Mouse (Mus musculus) testis, adult 2 months (tissue): ENCODE results near the gene Papola. TPM values are rescaled to one million over a fixed set of nuclear protein-coding genes. Genes with fewer than 3 reads are reported as not detected.
A peak's percentile ranks its signal among the peaks of the same experiment; 100 is the strongest.

Experiments
- H3K27ac ChIP-seq: fragments of 200-500 bp; 2 replicates; pipeline ENCODE4 v1.5.1; 2012; ENCODE audit warnings: low read depth, low read length; ENCODE audit not compliant: control insufficient read depth, insufficient read depth
- H3K27me3 ChIP-seq: fragments of 200-500 bp; 2 replicates; pipeline ENCODE4 v1.6.1; 2012; ENCODE audit warnings: mild to moderate bottlenecking, low read length, moderate library complexity; ENCODE audit not compliant: control insufficient read depth, insufficient read depth
- H3K36me3 ChIP-seq: fragments of 200-500 bp; 2 replicates; pipeline ENCODE4 v1.6.1; 2012; ENCODE audit warnings: mild to moderate bottlenecking, low read length; ENCODE audit not compliant: control insufficient read depth, insufficient read depth
- H3K4me1 ChIP-seq: fragments of 200-500 bp; 2 replicates; pipeline ENCODE4 v1.6.1; 2012; ENCODE audit warnings: low read length; ENCODE audit not compliant: control insufficient read depth, insufficient read depth
- H3K4me3 ChIP-seq: fragments of 200-500 bp; 2 replicates; pipeline ENCODE4 v1.5.1; 2012; ENCODE audit warnings: low read depth, mild to moderate bottlenecking, low read length, moderate library complexity, mixed read lengths; ENCODE audit not compliant: control insufficient read depth
- CTCF ChIP-seq: fragments of 200-500 bp; IDR thresholded peaks from 2 replicates; pipeline ENCODE4 v1.5.1; 2012; ENCODE audit warnings: low read depth, mild to moderate bottlenecking, inconsistent platforms, low read length, moderate library complexity; ENCODE audit not compliant: control insufficient read depth, insufficient read depth, insufficient replicate concordance
- POLR2A ChIP-seq: fragments of 200-500 bp; IDR thresholded peaks from 2 replicates; pipeline ENCODE4 v1.6.1; 2012; ENCODE audit warnings: low read depth, mild to moderate bottlenecking, inconsistent platforms, low read length, moderate library complexity; ENCODE audit not compliant: control insufficient read depth
- polyA plus RNA-seq: library from polyadenylated mRNA; depleted of rRNA; stranded (reverse); fragments of >200 nt; gene quantifications from 2 replicates; pipeline ENCODE4 v1.2.3, GENCODE M21; 2012

Papola gene
- polyA plus RNA-seq, 1 experiment, result 70.6 TPM

DNA sequence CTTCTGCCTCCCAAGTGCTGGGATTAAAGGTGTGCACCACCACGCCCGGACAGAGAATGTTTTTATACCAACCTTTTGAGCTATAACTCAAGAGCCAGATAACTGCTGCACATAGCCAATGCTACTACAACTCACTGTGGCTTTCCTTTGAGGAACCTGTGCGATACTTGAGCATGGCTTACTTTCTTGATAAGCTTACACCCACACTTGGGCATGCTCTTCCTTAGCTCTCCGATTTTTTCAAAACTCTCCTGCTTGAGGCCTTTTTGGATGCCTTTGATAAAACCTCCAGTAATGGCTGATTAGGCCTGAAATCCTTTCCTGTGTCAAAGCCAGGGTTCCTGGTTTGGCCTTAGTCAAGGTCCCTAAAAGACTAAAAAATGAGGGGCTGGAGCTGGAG lies 6.8 kb upstream of the Papola start:
- Histone ChIP-seq H3K36me3 (no peaks in the 10 kb centered on the region), H3K27ac (no peak overlapping the region), H3K4me1 (no peaks in the 10 kb centered on the region), H3K27me3 (no peaks in the 10 kb centered on the region), H3K4me3 (no peak overlapping the region)
- TF ChIP-seq POLR2A (no peak), CTCF (no peak)

DNA sequence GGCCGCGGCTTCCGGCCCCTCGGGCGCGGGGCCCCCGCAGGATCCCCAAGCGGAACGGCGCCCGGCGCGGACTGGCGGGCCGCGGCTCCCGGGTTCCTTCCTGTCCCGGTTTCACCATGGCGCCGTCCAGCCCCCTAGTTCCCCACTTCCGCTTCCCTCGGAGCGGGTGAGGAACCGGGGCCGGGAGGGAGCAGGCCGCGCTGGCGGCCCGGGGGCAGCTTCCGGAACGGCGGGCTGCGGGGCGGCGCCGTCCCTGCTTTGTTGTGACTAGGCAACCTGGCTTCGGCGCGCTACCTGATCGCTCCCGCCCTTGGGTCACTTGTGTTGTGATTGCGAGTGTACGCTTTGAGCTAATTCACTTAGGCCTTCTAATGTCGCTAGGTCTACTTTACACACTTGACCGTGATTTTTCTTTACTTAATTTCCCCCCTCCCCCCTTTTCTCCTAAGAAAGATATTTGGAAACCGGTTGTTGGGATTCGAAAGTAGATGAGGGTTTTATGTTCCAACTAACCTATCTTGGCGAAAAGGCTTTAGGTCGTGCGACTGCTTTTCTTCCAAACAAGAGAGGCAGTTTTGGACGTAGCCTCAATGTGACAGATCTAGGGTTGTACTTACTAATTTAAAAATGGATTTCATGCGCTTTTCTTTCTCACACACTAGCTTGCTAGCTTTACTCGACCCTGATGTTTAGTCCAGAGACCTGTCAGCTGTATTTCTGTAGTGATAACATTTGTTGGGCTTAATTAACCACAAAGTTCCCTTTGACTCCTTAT lies 693 bp downstream of the Papola start:
- peak overlapping the region; percentile 93 for H3K4me3 ChIP-seq
- peaks cover 10% of the 10 kb centered on the region for H3K4me1 ChIP-seq
- H3K27ac ChIP-seq, result peak overlapping the region; percentile 95
- TF ChIP-seq POLR2A, result no peak; the same call in none of the 2 replicates
- TF ChIP-seq CTCF, result no peak
- no peaks in the 10 kb centered on the region for H3K36me3 ChIP-seq
- no peaks in the 10 kb centered on the region for H3K27me3 ChIP-seq

DNA sequence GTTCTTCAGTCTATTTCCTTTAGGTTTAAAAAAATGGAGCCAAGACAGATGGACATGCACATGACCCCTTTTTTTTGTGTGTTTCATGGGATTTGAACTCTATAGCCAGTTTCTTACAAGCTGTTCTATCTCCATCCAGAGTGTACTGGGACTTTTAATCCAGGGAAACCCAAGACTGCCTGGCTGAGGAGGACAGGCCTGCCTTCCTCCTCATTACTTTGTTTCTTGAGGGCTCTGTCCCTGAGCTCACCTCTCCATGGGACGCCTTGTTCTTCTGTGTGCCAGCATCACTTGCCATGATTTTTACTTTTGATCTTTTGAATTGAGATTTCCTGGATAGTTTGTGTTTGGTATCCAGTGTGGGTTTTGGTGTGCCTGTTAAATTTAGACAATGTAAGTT lies 1.6 kb downstream of the Papola start:
- Histone ChIP-seq H3K36me3 (no peaks in the 10 kb centered on the region), H3K4me1 (peaks cover 10% of the 10 kb centered on the region), H3K27me3 (no peaks in the 10 kb centered on the region), H3K4me3 (peak overlapping the region; percentile 72), H3K27ac (0 out of 2 replicates have a peak overlapping the region, but pooled peaks have one; percentile 8)
- TF ChIP-seq CTCF (no peak), POLR2A (no peak)

DNA sequence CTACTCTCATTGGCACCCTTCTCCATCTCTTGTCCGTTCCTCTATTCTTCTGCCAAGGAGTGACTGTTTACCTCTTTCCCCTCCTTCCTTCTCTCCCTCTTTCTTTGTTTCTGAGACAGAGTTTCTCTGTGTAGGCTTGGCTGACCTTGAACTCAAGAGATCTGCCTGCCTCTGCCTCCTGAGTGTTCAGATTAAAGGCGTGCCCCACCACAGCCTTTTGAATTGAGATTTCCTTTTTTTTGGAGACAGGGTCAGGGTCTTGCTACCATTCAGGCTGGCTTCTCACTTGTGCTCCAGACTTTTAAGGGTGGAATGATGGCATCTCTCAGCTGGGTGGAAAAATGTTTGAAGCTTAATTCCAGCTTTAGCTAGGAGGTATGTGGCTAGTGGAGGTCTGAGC lies 3.1 kb downstream of the Papola start:
- Histone ChIP-seq H3K4me3 (no peak overlapping the region), H3K27ac (no peak overlapping the region), H3K36me3 (no peaks in the 10 kb centered on the region), H3K27me3 (no peaks in the 10 kb centered on the region), H3K4me1 (peaks cover 10% of the 10 kb centered on the region)
- TF ChIP-seq POLR2A (no peak), CTCF (no peak)

DNA sequence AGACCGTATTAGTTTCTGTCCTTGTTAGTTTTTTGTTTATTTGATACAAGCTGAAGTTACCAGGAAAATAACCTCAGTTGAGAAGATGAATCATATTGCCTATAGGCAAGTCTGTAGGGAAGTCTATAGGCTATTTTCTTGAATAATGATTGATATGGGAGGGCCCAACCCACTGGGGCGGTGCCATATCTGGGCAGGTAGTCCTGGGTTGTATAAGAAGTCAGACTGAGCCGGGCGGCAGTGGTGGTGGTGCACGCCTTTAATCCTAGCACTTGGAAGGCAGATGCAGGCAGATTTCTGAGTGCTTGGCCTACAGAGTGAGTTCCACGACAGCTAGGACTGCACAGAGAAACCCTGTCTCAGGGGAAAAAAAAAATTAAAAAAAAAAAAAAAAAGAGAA lies 5.4 kb downstream of the Papola start:
- Histone ChIP-seq H3K27ac (no peak overlapping the region), H3K4me1 (peaks cover 7% of the 10 kb centered on the region), H3K27me3 (no peaks in the 10 kb centered on the region), H3K36me3 (no peaks in the 10 kb centered on the region), H3K4me3 (no peak overlapping the region)
- no peak for TF ChIP-seq CTCF
- no peak for TF ChIP-seq POLR2A

DNA sequence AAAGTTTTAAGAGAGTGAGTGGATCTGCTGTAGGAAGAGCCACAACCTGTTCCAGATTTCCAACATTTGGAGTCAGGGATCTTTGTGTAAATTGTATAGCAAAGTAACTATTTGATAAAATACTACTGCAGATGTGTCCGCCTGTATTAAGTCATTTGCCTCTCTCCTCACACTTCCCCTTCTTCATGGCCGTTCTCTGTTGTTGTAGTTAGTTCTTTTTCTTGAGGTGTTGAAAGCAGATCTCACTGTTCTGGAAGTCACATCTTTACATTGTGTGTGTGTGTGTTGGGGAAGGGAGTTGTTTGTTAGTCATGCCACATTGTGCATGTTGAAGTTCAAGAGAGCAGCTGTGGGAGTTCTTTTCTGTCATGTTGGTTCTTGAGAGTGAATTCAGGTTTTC lies 10.4 kb downstream of the Papola start:
- H3K4me3 ChIP-seq, result no peak overlapping the region
- no peaks in the 10 kb centered on the region for H3K27me3 ChIP-seq
- H3K4me1 ChIP-seq, result peaks cover 2% of the 10 kb centered on the region; the same call in 1 of the 2 replicates
- H3K27ac ChIP-seq, result no peak overlapping the region
- no peaks in the 10 kb centered on the region; the same call in 1 of the 2 replicates for H3K36me3 ChIP-seq
- TF ChIP-seq CTCF (no peak), POLR2A (no peak)

DNA sequence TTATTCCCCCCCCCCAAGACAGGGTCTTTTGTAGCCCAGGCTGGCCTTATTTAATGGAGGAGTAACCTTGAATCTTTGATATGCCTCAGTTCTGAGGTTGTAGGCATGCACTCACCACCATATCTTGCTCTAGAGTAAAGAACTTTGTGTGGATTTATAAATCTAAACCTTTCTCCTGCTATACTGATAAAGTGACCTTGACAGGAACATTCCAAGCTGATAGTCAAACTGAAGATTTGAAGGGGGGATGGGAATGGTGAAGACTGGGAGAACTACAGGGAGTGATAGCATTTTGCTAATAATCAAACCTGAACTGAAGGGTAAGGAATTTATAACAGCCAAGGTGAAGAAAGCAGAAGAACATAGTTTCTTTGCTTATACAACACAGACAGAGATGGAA lies 13.5 kb downstream of the Papola start:
- TF ChIP-seq POLR2A (no peak), CTCF (no peak)
- H3K27me3 ChIP-seq, result no peaks in the 10 kb centered on the region
- H3K4me3 ChIP-seq, result no peak overlapping the region
- H3K36me3 ChIP-seq, result no peaks in the 10 kb centered on the region; the same call in 1 of the 2 replicates
- no peak overlapping the region for H3K27ac ChIP-seq
- H3K4me1 ChIP-seq, result no peaks in the 10 kb centered on the region

DNA sequence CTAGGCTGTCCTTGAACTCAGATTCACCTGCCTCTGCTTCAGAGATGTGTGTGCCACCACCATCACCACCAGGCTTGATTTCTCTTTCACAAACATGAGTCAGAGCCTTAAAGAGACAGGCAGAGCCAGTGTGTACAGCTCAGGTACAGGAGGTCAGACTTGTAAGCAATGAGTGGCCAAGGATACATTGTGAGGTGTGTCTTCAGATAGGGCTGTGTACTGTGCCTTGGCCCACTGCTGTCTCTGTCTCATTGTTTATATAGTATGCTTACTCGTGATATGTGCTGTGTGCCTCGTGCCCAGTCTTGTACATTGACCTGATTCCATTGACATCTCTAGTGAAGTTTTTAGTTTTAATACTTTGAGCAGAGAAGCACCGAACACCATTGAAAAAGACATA lies 21.3 kb downstream of the Papola start:
- TF ChIP-seq CTCF (no peak), POLR2A (no peak)

More for the DNA sequence above, 21.3 kb downstream of the Papola start:
- Histone ChIP-seq H3K27me3 (no peaks in the 10 kb centered on the region), H3K4me3 (no peak overlapping the region), H3K27ac (no peak overlapping the region), H3K4me1 (no peaks in the 10 kb centered on the region), H3K36me3 (peaks cover 2% of the 10 kb centered on the region)
